Mouse (Mus musculus) adipose tissue, adult 10 weeks (tissue): Measurements from ENCODE around the gene Chst2. TPM values are rescaled to one million over a fixed set of nuclear protein-coding genes. Genes with fewer than 3 reads are reported as not detected.

ENCODE experiments used
- polyA plus RNA-seq: library from polyadenylated mRNA; stranded (reverse); fragments of 350-450 nt; fragmentation: Illumina TruSeq; extraction: RNeasy Lipid Tissue Mini Kit (QIAGEN cat#74804); gene quantifications from one replicate; pipeline ENCODE4 v1.2.3, GENCODE M21; 2014; ENCODE audit warnings: low read depth, low replicate concordance

Chst2 gene
- 1.2 TPM for polyA plus RNA-seq

DNA sequence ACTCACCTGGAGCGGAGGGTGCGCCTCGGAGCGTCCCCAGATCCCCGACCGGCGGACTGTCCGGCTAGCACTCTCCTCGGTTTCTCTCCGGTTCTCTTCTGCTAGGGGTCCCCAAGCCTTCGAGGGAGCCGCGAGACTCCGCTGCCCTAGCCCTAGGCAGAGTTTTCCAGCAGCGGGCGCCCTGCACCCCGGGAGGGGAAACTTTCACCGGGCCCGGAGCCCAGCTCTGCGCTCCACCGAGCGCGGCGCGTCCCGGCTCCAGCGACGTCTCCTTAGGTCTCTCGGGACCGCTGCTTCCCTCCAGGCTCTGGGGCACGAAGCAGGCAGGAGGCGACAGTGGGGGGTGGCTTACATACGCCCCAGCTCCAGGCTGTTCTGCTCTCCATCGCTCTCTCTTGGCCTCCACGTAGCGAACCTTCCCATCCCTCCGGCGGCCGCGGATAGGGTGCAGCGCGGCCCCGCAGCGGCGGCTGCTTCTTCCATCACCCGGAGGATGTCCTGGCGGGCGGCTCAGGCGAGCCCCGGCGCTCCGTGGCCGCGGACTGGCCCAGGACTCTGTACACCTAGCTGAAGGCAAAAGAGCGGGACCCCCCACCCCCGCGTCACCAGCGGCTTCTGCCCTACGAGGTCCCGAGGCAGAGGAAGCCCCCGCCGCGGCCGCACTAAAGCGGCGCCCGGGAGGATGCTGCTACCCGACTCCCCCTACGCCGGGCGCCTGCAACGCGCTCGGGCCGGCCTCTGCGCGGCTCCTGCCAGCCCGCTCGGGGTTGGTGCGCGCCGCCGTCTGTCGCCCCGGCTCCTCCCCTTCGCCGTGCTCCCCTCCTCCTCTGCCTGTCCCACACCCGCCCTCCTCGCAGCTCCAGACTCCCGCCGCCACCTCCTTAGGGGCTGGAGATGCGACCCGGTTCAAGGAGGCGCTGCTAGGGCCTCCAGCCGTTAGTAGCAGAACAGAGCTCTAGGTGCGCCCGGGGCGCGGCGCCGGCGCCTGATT lies at the start of gene Chst2:
Gene Chst2 (minus strand): TSS at position 152 of the 991 bp plus-strand sequence.

Other genes starting within 250 kb of the Chst2 start
- 22.6 TPM for gene U2surp, start 105.3 kb upstream of the Chst2 start, polyA plus RNA-seq
- 2.9 TPM for gene Paqr9, start 152.9 kb upstream of the Chst2 start, polyA plus RNA-seq
- gene Pcolce2, start 230.9 kb upstream of the Chst2 start, polyA plus RNA-seq: 10.2 TPM